Mouse (Mus musculus): ENCODE measurements around the gene Zbtb40. TPM values are rescaled to one million over a fixed set of nuclear protein-coding genes. Genes with fewer than 3 reads are reported as not detected.
A peak's percentile ranks its signal among the peaks of the same experiment; 100 is the strongest.

The Zbtb40 gene
- total and polyA plus RNA-seq, 2 experiments from 2014 or later = 1.2 to 7.5 TPM

DNA sequence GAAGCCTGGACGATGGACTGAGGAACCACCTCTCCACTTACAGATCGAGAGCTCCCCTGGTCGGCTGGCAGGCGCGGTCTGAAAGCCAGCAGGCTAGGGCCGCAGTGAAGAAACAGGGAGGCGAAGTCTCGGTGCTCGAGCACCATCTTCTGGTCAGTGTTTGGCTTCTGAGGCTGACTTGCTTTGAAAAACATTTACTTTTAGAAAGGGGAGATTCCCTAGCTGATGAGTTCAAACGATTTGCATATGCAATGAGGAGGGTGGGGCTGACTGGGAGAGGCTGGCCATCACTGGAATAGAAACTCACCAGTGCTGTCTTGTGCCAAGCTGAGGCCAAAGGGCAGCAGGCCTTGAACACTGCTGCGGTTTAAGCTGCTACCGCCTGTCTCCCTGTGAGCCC is 67.3 kb downstream of the Zbtb40 start:
- DNase-seq (ENCODE audit: low spot score) (peak; percentile 91), ATAC-seq (ENCODE audit: low FRiP score) (peak; percentile 32; the same call in 1 of the 2 replicates)
- Histone ChIP-seq H3K9me3 (ENCODE audit: low read length) (no peaks in the 10 kb centered on the region), H3K4me3 (ENCODE audit: low read depth, low read length) (no peak overlapping the region), H3K36me3 (ENCODE audit: insufficient read depth, low read length) (no peaks in the 10 kb centered on the region), H3K9ac (replicated peaks; ENCODE audit: low read length, poor library complexity, severe bottlenecking) (no peak overlapping the region), H3K4me2 (ENCODE audit: low read depth, low read length, poor library complexity, severe bottlenecking) (no peak overlapping the region), H3K27me3 (ENCODE audit: insufficient read depth, low read length) (no peaks in the 10 kb centered on the region; the same call in 1 of the 2 replicates), H3K4me1 (ENCODE audit: insufficient read depth, low read length) (peaks cover 3% of the 10 kb centered on the region; the same call in 1 of the 2 replicates), H3K27ac (ENCODE audit: low read depth, low read length) (peak overlapping the region; percentile 20; the same call in 1 of the 2 replicates)
- 5% methylated on average over 12 of the region's 12 CpGs for WGBS
- TF ChIP-seq CTCF (IDR thresholded peaks at IDR 0.05) = peak; percentile 88

DNA sequence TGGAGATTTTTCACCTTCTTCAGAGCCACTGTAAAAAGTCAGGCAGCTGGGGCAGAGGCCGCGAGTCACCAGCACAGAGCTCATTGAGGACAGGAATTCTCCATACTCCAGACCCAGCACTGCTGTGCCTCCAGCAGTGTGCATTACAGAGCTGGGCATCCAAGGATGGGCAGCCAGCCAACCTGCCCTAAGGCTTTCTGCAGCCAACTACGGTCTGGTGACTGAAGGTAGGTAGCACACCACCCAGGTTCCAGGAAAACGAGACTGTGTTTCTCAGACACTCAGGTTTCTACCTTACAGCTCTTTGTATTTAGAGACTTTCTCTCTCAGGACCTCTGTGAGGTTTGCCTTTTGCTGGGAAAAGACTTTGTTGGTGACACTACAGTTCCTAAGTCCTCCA is 67.7 kb downstream of the Zbtb40 start:
- H3K4me3 ChIP-seq (ENCODE audit: low read depth, low read length) = no peak overlapping the region
- no peak overlapping the region for H3K9ac ChIP-seq (replicated peaks; ENCODE audit: low read length, poor library complexity, severe bottlenecking)
- H3K4me2 ChIP-seq (ENCODE audit: low read depth, low read length, poor library complexity, severe bottlenecking) = no peak overlapping the region
- no peak for TF ChIP-seq CTCF (IDR thresholded peaks at IDR 0.05)
- no peak for DNase-seq (ENCODE audit: low spot score)
- H3K9me3 ChIP-seq (ENCODE audit: low read length) = no peaks in the 10 kb centered on the region
- no peak overlapping the region for H3K27ac ChIP-seq (ENCODE audit: low read depth, low read length)
- 50% methylated on average over 4 of the region's 4 CpGs for WGBS
- no peak for ATAC-seq (ENCODE audit: low FRiP score)
- H3K36me3 ChIP-seq (ENCODE audit: insufficient read depth, low read length) = no peaks in the 10 kb centered on the region
- H3K27me3 ChIP-seq (ENCODE audit: insufficient read depth, low read length) = peaks cover 3% of the 10 kb centered on the region; the same call in 1 of the 2 replicates
- peaks cover 3% of the 10 kb centered on the region; the same call in 1 of the 2 replicates for H3K4me1 ChIP-seq (ENCODE audit: insufficient read depth, low read length)

DNA sequence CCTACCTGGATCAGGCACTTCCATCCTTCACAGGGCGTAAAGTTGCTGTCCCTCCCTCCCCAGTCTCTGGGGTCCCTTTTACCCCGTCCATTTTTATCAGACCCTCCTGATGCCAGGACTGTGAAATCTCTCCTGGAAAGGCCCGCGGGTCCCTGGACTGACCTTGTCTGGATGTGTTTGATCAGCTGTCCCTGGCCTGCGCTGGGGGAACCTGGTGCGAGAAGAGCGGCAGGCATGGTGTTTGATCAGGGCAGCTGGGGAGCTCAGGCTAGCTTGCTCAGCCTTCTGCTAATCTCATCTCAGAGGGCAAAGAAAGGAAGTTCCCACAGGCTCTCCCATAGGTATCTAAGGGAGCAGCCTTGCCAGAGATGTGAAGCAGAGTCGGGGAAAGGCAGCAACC is 71.4 kb downstream of the Zbtb40 start:
- Histone ChIP-seq H3K9me3 (ENCODE audit: low read length) (no peaks in the 10 kb centered on the region), H3K27ac (ENCODE audit: low read depth, low read length) (no peak overlapping the region), H3K36me3 (ENCODE audit: insufficient read depth, low read length) (no peaks in the 10 kb centered on the region), H3K9ac (replicated peaks; ENCODE audit: low read length, poor library complexity, severe bottlenecking) (no peak overlapping the region), H3K4me3 (ENCODE audit: low read depth, low read length) (no peak overlapping the region), H3K4me1 (ENCODE audit: insufficient read depth, low read length) (peaks cover 3% of the 10 kb centered on the region; the same call in 1 of the 2 replicates), H3K4me2 (ENCODE audit: low read depth, low read length, poor library complexity, severe bottlenecking) (no peak overlapping the region), H3K27me3 (ENCODE audit: insufficient read depth, low read length) (peaks cover 12% of the 10 kb centered on the region)
- ATAC-seq (ENCODE audit: low FRiP score) = no peak
- 65% methylated on average over 8 of the region's 8 CpGs for WGBS
- TF ChIP-seq CTCF (IDR thresholded peaks at IDR 0.05) = no peak
- no peak for DNase-seq (ENCODE audit: low spot score)

- 9% methylated on average over 6 of the region's 6 CpGs for whole genome bisulfite sequencing
- no peak overlapping the region for H3K4me3 ChIP-seq (ENCODE audit: low read depth, low read length)
- H3K9me3 ChIP-seq (ENCODE audit: low read length) = no peaks in the 10 kb centered on the region
- no peak for DNase-seq (ENCODE audit: low spot score)
- no peak overlapping the region for H3K27ac ChIP-seq (ENCODE audit: low read depth, low read length)
- TF ChIP-seq CTCF (IDR thresholded peaks at IDR 0.05) = peak; percentile 71
- ATAC-seq (ENCODE audit: low FRiP score) = no peak
- no peaks in the 10 kb centered on the region for H3K36me3 ChIP-seq (ENCODE audit: insufficient read depth, low read length)
- no peak overlapping the region for H3K4me2 ChIP-seq (ENCODE audit: low read depth, low read length, poor library complexity, severe bottlenecking)
- H3K4me1 ChIP-seq (ENCODE audit: insufficient read depth, low read length) = peaks cover 6% of the 10 kb centered on the region
- no peak overlapping the region for H3K9ac ChIP-seq (replicated peaks; ENCODE audit: low read length, poor library complexity, severe bottlenecking)
- peaks cover 15% of the 10 kb centered on the region for H3K27me3 ChIP-seq (ENCODE audit: insufficient read depth, low read length)
Measured at GRCm38 (mm10) chr4:136970939-136971338, 77.7 kb downstream of the Zbtb40 start.

GRCm38 (mm10) chr4:136969503-136970276 is 78.9 kb downstream of the Zbtb40 start:
- no peak overlapping the region for H3K4me3 ChIP-seq (ENCODE audit: low read depth, low read length)
- peak; percentile 49 for TF ChIP-seq CTCF (IDR thresholded peaks at IDR 0.05)
- WGBS = 34% methylated on average over 16 of the region's 16 CpGs
- no peak overlapping the region for H3K4me2 ChIP-seq (ENCODE audit: low read depth, low read length, poor library complexity, severe bottlenecking)
- ATAC-seq (ENCODE audit: low FRiP score) (no peak), DNase-seq (ENCODE audit: low spot score) (no peak)
- no peaks in the 10 kb centered on the region for H3K36me3 ChIP-seq (ENCODE audit: insufficient read depth, low read length)
- H3K9me3 ChIP-seq (ENCODE audit: low read length) = no peaks in the 10 kb centered on the region
- H3K27me3 ChIP-seq (ENCODE audit: insufficient read depth, low read length) = peaks cover 14% of the 10 kb centered on the region
- no peak overlapping the region for H3K27ac ChIP-seq (ENCODE audit: low read depth, low read length)
- H3K9ac ChIP-seq (replicated peaks; ENCODE audit: low read length, poor library complexity, severe bottlenecking) = no peak overlapping the region
- H3K4me1 ChIP-seq (ENCODE audit: insufficient read depth, low read length) = peaks cover 6% of the 10 kb centered on the region

- DNase-seq (ENCODE audit: low spot score) = no peak
- H3K27me3 ChIP-seq (ENCODE audit: insufficient read depth, low read length) = peaks cover 17% of the 10 kb centered on the region
- 67% methylated on average over 8 of the region's 8 CpGs for WGBS
Measured at GRCm38 (mm10) chr4:136969096-136969495, 79.5 kb downstream of the Zbtb40 start.

More at GRCm38 (mm10) chr4:136969096-136969495, 79.5 kb downstream of the Zbtb40 start:
- Histone ChIP-seq H3K4me1 (ENCODE audit: insufficient read depth, low read length) (peaks cover 6% of the 10 kb centered on the region), H3K9me3 (ENCODE audit: low read length) (no peaks in the 10 kb centered on the region), H3K4me3 (ENCODE audit: low read depth, low read length) (no peak overlapping the region), H3K9ac (replicated peaks; ENCODE audit: low read length, poor library complexity, severe bottlenecking) (no peak overlapping the region), H3K36me3 (ENCODE audit: insufficient read depth, low read length) (no peaks in the 10 kb centered on the region), H3K27ac (ENCODE audit: low read depth, low read length) (no peak overlapping the region), H3K4me2 (ENCODE audit: low read depth, low read length, poor library complexity, severe bottlenecking) (no peak overlapping the region)
- ATAC-seq (ENCODE audit: low FRiP score) = no peak
- TF ChIP-seq CTCF (IDR thresholded peaks at IDR 0.05) = no peak

Measured in midbrain, postnatal 0 days (tissue).